ENCODE assay signal across 8 mouse cellular contexts in genomic region chr10:53795567-53796257, GRCm38 (mm10). TPM values are rescaled to one million over a fixed set of nuclear protein-coding genes. Genes with fewer than 3 reads are reported as not detected.
DNase-seq lines count a peak whose midpoint lies in the region; ATAC-seq lines count a peak whose summit lies in the region.

No protein-coding gene starts in this region.

- H3K9ac ChIP-seq in kidney, embryonic 15.5 days: no peak overlapping the region

- H3K4me1 ChIP-seq in kidney, embryonic 15.5 days: no peaks in the 10 kb centered on the region

- H3K27me3 ChIP-seq in kidney, embryonic 15.5 days: no peaks in the 10 kb centered on the region
- H3K27me3 ChIP-seq in splenic B cell, adult 2 months (ENCODE audit: control insufficient read depth, insufficient read depth, low read length, poor library complexity, severe bottlenecking): no peaks in the 10 kb centered on the region

- no peaks in the 10 kb centered on the region for H3K36me3 ChIP-seq in kidney, embryonic 15.5 days
- no peaks in the 10 kb centered on the region; the same call in 1 of the 2 replicates for H3K36me3 ChIP-seq in splenic B cell, adult 2 months (ENCODE audit: control insufficient read depth, insufficient read depth, low read length, poor library complexity, severe bottlenecking)

- peak; percentile 56 for DNase-seq in kidney, postnatal 10 days
- DNase-seq in brain, adult 2 months (ENCODE audit: low read depth, low spot score): peak; percentile 77
- DNase-seq in embryo, embryonic 9.5 days (ENCODE audit: extremely low spot score): peak; percentile 15
- peak; percentile 20 for DNase-seq in left cerebral cortex, postnatal 4 days
- DNase-seq in splenic B cell, adult 2 months (ENCODE audit: low read depth, low spot score): peak; percentile 14
- no peak for DNase-seq in urinary bladder, adult 18-20 months (ENCODE audit: low spot score in 2 of 2)
- DNase-seq in T-cell, adult 2 months (ENCODE audit: low spot score): no peak

- no peak for ATAC-seq in kidney, embryonic 15.5 days (replicated peaks; ENCODE audit: low FRiP score)

- no peak overlapping the region for H3K27ac ChIP-seq in kidney, embryonic 15.5 days

- no peaks in the 10 kb centered on the region for H3K9me3 ChIP-seq in kidney, embryonic 15.5 days (replicated peaks)

- H3K4me3 ChIP-seq in kidney, embryonic 15.5 days (replicated peaks): no peak overlapping the region

- WGBS in kidney, embryonic 15.5 days: 12% methylated on average over 2 of the region's 2 CpGs

- H3K4me2 ChIP-seq in kidney, embryonic 15.5 days: no peak overlapping the region

- intact Hi-C loops in left cerebral cortex, postnatal 4 days (cut with DNase I): loop anchor here (2.0 kb wide), 1 partner anchor 153 kb away; no protein-coding TSS in a partner anchor

RNA-seq across cellular contexts. Expression of gene Fam184a, which starts 44.8 kb away (rescaled TPM):
- polyA plus RNA-seq in kidney, embryonic 15.5 days (2015; fragmentation: Nextera tagmentation; extraction: Ambion mirVana): 5.7 and 7.2 TPM in 2 replicates
- total RNA-seq in left cerebral cortex, postnatal 4 days (2021): 10 to 100 TPM; 28.8 to 29.6 TPM

Comparison
In these comparisons a context has a peak if more than half of its experiments do, and no peak if none do; other contexts are left out.
1. DNase-seq: peak in kidney, postnatal 10 days (single experiment), brain, adult 2 months (single experiment), embryo, embryonic 9.5 days (single experiment), left cerebral cortex, postnatal 4 days (single experiment) and splenic B cell, adult 2 months (single experiment); none in urinary bladder, adult 18-20 months (0 of 2) and T-cell, adult 2 months (single experiment).